Mouse (Mus musculus): ENCODE results near the gene Slc10a7.

Slc10a7 gene

GRCm38 (mm10) chr8:78609301-78609700 is 100.2 kb downstream of the Slc10a7 start:
- in situ Hi-C loops (cut with MboI; ENCODE audit: unreplicated experiment in 2 of 2) = no loop called here

GRCm38 (mm10) chr8:78611019-78611418 is 101.9 kb downstream of the Slc10a7 start:
- in situ Hi-C loops (cut with MboI; ENCODE audit: unreplicated experiment in 2 of 2) = no loop called here

DNA sequence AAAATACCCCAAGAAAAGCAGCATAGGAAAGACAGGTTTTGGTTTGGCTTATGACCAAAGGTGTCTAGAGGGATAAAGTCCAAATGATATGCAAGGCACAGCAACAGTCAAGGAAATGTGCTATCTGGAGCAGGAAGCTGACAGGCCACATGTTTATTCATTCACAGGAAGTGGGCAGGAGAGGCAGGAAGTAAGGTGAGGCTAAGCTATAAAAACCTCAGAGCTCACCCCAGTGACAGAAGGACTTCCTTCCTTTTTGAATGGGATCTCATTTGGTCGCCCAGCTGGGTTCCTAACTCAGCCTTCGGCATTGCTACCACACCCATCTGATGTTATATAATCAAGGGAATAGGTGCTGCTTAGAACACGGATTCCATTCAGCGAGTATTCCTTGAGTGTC is 113.2 kb downstream of the Slc10a7 start:
- in situ Hi-C loops (cut with MboI; ENCODE audit: unreplicated experiment in 2 of 2) = loop anchor here in 1 of 2 experiments (10.0 kb wide), 2 partner anchors 1012 to 1238 kb away; partner anchors contain the start of gene Otud4

DNA sequence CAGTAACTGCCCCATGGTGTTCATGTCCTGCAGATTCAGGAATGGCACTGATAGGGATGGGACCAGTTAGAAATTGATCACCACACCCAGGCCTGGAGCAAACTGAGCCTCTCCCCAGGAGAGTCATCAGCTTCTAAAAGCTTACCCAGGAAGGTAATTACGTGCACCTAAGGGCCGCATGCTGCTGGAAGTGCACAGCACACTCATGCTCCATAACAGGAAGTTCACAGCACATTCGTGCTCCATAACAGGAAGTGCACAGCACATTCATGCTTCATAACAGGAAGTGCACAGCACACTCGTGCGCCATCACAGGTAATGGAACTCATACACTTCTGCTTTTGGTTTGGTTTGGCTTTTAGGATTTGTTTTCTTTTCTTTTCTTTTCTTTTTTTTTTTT is 114.8 kb downstream of the Slc10a7 start:
- in situ Hi-C loops (cut with MboI; ENCODE audit: unreplicated experiment in 2 of 2) = loop anchor here in 1 of 2 experiments (10.0 kb wide), 2 partner anchors 1011 to 1239 kb away; partner anchors contain the start of gene Otud4

GRCm38 (mm10) chr8:78624738-78625442 is 115.7 kb downstream of the Slc10a7 start:
- in situ Hi-C loops (cut with MboI; ENCODE audit: unreplicated experiment in 2 of 2) = loop anchor here (10.0 to 25.0 kb wide), 4 partner anchors 1010 to 1762 kb away; partner anchors contain the start of gene Otud4 (in 1 of the 2)

DNA sequence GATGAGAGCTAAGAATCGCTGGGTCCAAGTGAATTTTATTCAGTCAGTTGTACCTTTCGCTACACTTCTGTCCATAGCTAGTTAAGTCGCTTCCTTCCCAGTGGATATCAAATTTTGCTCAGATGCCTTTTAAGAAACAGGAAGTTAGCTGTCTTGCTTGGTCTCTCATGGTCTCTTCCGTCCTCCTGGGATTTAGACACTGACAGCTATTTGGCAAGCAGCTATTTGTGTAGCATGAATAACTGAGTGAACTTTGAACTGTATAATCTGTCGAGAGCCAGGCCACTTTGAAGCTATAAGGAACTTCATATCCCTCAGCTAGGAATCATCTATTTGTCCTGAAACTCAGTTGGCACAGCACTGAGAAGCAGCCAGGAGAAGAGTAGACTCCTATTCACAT is 117.5 kb downstream of the Slc10a7 start:
- in situ Hi-C loops (cut with MboI; ENCODE audit: unreplicated experiment in 2 of 2) = loop anchor here (10.0 to 25.0 kb wide), 4 partner anchors 1008 to 1761 kb away; partner anchors contain the start of gene Otud4 (in 1 of the 2)

- in situ Hi-C loops (cut with MboI; ENCODE audit: unreplicated experiment in 2 of 2) = loop anchor here (10.0 to 25.0 kb wide), 4 partner anchors 1007 to 1760 kb away; partner anchors contain the start of gene Otud4 (in 1 of the 2)
Observed at GRCm38 (mm10) chr8:78627793-78628192, 118.6 kb downstream of the Slc10a7 start.

DNA sequence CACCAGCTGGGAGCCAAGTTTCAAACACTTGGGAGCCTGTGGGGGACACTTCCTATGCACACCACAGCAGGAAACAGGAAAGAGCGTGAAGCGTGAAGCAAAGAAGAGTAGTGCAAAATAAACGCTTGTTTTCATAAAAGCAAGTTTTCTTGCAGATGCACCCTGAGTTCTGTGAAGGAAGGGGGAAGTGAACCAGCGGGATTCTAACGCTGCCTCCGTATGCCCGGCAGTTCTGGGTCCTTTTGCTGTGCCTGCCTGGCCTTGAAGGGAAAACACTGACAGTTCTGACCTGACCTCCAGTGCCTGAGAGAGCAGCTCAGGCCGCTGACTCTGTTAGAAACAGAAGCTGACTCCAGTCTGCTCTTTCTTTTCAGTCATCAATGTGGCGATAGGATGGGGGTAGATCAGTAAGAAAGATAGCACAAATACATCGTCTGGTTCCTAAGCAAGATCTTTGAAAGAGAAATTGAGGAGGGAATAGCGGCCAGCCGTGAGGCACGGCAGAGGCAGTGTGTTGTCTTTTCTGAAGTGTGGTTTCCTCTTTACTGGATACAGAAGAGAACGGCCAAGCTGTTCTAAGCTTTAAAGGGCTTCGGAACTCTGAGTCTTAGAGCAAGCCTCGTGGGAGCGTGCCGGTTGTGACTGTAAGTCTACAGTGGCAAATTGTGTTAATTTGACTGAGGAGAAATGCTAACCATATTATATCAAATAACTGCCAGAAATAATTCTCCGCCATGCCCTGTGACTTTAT is 121.4 kb downstream of the Slc10a7 start:
- in situ Hi-C loops (cut with MboI; ENCODE audit: unreplicated experiment in 2 of 2) = loop anchor here (5.0 to 25.0 kb wide), 6 partner anchors 63 to 1757 kb away; partner anchors contain the start of gene Lsm6 (in 1 of the 2)

DNA sequence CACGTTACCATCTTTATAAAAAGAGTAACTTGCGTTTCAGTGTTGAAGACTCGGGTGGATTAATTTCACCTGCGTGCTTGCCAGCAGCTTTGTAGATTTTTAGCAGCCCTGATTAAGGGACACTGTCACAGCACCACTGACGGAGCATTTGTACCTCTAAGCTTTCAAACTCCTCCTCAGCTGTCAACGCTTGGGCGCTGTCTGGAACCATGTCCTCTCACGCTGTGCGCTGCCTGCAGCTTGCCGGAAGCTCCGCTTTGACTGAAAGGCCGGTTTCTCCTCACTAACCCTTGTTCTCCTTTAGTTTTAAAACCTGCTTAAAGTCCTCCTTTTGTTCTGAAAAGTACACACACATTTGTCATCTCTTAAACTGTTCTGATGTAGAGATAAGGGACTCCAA is 123.9 kb downstream of the Slc10a7 start:
- in situ Hi-C loops (cut with MboI; ENCODE audit: unreplicated experiment in 2 of 2) = loop anchor here (5.0 to 25.0 kb wide), 6 partner anchors 66 to 1754 kb away; partner anchors contain the start of gene Lsm6 (in 1 of the 2)

GRCm38 (mm10) chr8:78634018-78634417 is 124.9 kb downstream of the Slc10a7 start:
- in situ Hi-C loops (cut with MboI; ENCODE audit: unreplicated experiment in 2 of 2) = loop anchor here (5.0 to 25.0 kb wide), 6 partner anchors 67 to 1753 kb away; partner anchors contain the start of gene Lsm6 (in 1 of the 2)

- in situ Hi-C loops (cut with MboI; ENCODE audit: unreplicated experiment in 2 of 2) = loop anchor here (5.0 to 25.0 kb wide), 6 partner anchors 67 to 1753 kb away; partner anchors contain the start of gene Lsm6 (in 1 of the 2)
Observed at GRCm38 (mm10) chr8:78634523-78635240, 125.5 kb downstream of the Slc10a7 start.

- in situ Hi-C loops (cut with MboI; ENCODE audit: unreplicated experiment in 2 of 2) = loop anchor here (10.0 to 25.0 kb wide), 4 partner anchors 189 to 1752 kb away; partner anchors contain the start of gene Lsm6 (in 1 of the 2)
Observed at GRCm38 (mm10) chr8:78635241-78635771, 126.2 kb downstream of the Slc10a7 start.

GRCm38 (mm10) chr8:78641919-78642318 is 132.8 kb downstream of the Slc10a7 start:
- in situ Hi-C loops (cut with MboI; ENCODE audit: unreplicated experiment in 2 of 2) = loop anchor here (25.0 kb wide), 2 partner anchors 1230 to 1745 kb away; no protein-coding TSS in a partner anchor

GRCm38 (mm10) chr8:78642376-78642775 is 133.2 kb downstream of the Slc10a7 start:
- in situ Hi-C loops (cut with MboI; ENCODE audit: unreplicated experiment in 2 of 2) = loop anchor here (25.0 kb wide), 2 partner anchors 1230 to 1745 kb away; no protein-coding TSS in a partner anchor

GRCm38 (mm10) chr8:78647000-78647656 is 138.0 kb downstream of the Slc10a7 start:
- in situ Hi-C loops (cut with MboI; ENCODE audit: unreplicated experiment in 2 of 2) = loop anchor here (25.0 kb wide), 2 partner anchors 1235 to 1740 kb away; no protein-coding TSS in a partner anchor

DNA sequence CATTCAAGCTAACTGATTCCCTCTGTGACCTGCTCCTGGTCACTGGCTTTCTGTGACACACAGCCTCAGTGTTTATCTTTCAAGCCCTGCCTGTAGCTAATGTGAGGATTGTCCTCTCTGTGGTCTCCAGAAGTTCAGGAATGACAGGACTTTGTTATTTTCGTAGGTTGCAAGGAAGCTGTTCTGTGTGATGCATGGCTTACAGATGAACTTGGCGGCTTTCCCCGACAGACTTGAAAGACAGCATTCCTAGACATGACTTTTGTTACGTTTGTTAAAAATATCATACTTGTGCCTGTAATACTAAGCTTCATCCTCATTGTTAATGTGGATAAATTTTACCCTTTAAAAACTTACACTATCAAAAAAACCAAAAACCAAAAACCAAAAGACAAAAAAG is 138.7 kb downstream of the Slc10a7 start:
- in situ Hi-C loops (cut with MboI; ENCODE audit: unreplicated experiment in 2 of 2) = loop anchor here (25.0 kb wide), 2 partner anchors 1236 to 1739 kb away; no protein-coding TSS in a partner anchor

GRCm38 (mm10) chr8:78648918-78649317 is 139.8 kb downstream of the Slc10a7 start:
- in situ Hi-C loops (cut with MboI; ENCODE audit: unreplicated experiment in 2 of 2) = loop anchor here (25.0 kb wide), 2 partner anchors 1237 to 1738 kb away; no protein-coding TSS in a partner anchor

DNA sequence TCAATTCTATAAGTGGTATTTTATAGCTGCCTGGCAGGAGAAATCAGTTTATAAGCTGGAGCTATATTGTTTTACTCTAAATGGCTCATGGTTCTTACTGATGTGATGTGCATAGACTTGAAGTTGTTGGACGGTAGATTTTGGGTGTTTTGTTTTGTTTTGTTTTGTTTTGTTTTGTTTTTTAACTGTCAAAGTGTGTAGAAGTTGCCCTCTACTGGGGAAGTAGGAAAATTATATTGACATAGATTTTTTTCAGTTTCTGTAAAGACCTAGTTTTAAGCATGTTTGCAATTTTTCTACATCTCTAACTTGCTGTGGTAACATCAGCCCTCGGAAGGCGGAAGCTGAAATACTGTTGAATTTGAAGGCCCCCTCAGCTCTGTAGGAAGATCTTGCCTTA is 142.5 kb downstream of the Slc10a7 start:
- in situ Hi-C loops (cut with MboI; ENCODE audit: unreplicated experiment in 2 of 2) = loop anchor here (5.0 to 25.0 kb wide), 4 partner anchors 409 to 936 kb away; no protein-coding TSS in a partner anchor

Measured in v-Abl transformed pro-B cells (cell line).